Mouse (Mus musculus) megakaryocyte, embryonic 14.5 days (primary cell): ENCODE measurements around the gene Ddb1.

Source experiments
- FLI1 ChIP-seq: IDR thresholded peaks from 2 replicates; pipeline ENCODE4 v1.6.1; 2012; ENCODE audit warnings: low read length, inconsistent platforms, mixed read lengths
- GATA1 ChIP-seq: IDR thresholded peaks from 3 replicates; pipeline ENCODE4 v1.6.1; 2012; ENCODE audit warnings: mixed read lengths, low read length, inconsistent platforms, borderline replicate concordance

DNA sequence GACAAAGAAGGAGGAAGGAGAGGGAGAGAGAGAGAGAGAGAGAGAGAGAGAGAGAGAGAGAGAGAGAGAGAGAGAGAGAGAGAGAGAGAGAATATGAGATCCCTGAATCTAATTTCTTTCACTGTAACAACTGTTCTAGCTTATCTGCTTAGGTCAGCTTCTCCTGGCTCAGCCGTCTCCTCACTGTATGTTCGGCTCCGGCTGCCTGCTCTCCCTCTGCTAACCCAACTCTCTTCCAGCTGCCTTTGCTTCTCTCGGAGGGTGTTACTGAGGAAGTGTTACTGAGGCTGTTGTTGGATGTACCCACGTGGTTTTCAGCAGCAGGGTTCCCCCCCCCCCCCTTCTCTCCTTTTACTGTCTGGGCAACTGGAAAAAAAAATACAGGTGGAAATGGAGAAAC, 35.0 kb downstream of the Ddb1 start:
- no peak for TF ChIP-seq GATA1
- no peak for TF ChIP-seq FLI1
